Mouse (Mus musculus) thymus, adult 2 months (tissue): ENCODE measurements around the gene Rxfp2. TPM values are rescaled to one million over a fixed set of nuclear protein-coding genes. Genes with fewer than 3 reads are reported as not detected.

Experiments
- DNase-seq: peaks from one replicate; pipeline ENCODE4 v3.0.0; 2021
- H3K27ac ChIP-seq: fragments of 200-500 bp; 2 replicates; pipeline ENCODE4 v1.5.1; 2012; ENCODE audit warnings: low read length, control low read depth; ENCODE audit not compliant: control insufficient read depth, insufficient read depth
- H3K27me3 ChIP-seq: fragments of 200-500 bp; 2 replicates; pipeline ENCODE4 v1.6.1; 2012; ENCODE audit warnings: mild to moderate bottlenecking, low read length, moderate library complexity, mixed read lengths; ENCODE audit not compliant: control insufficient read depth, insufficient read depth
- H3K36me3 ChIP-seq: fragments of 200-500 bp; 2 replicates; pipeline ENCODE4 v1.6.1; 2012; ENCODE audit warnings: mild to moderate bottlenecking, low read length, moderate library complexity; ENCODE audit not compliant: control insufficient read depth, insufficient read depth
- H3K4me1 ChIP-seq: fragments of 200-500 bp; replicated peaks from 2 replicates; pipeline ENCODE4 v1.6.1; 2012; ENCODE audit warnings: low read length; ENCODE audit not compliant: control insufficient read depth, insufficient read depth
- H3K4me3 ChIP-seq: fragments of 200-500 bp; 2 replicates; pipeline ENCODE4 v1.5.1; 2012; ENCODE audit warnings: mild to moderate bottlenecking, low read length, control low read depth, moderate library complexity; ENCODE audit not compliant: control insufficient read depth, insufficient read depth
- CTCF ChIP-seq: fragments of 200-500 bp; IDR thresholded peaks from 2 replicates; pipeline ENCODE4 v1.5.1; 2012; ENCODE audit warnings: mild to moderate bottlenecking, control low read depth, low read length, moderate library complexity, borderline replicate concordance; ENCODE audit not compliant: control insufficient read depth, poor library complexity, insufficient read depth; ENCODE audit errors: extremely low read depth
- POLR2A ChIP-seq: fragments of 200-500 bp; IDR thresholded peaks from 2 replicates; pipeline ENCODE4 v1.6.1; 2012; ENCODE audit warnings: mild to moderate bottlenecking, low read length, control low read depth, moderate library complexity; ENCODE audit not compliant: control insufficient read depth, poor library complexity, insufficient read depth; ENCODE audit errors: extremely low read depth
- WGBS: fragments of 180-500 bp; shearing (Covaris S2); methylation state at CpG from one replicate; pipeline ENCODE4 v1.1.7; 2018; 5-methylcytosine and 5-hydroxymethylcytosine counted together
- polyA plus RNA-seq: library from polyadenylated mRNA; depleted of rRNA; stranded (reverse); fragments of >200 nt; gene quantifications from 2 replicates; pipeline ENCODE4 v1.2.3, GENCODE M21; 2012; rRNA removed

Gene Rxfp2
- polyA plus RNA-seq: 0.13 and 0.26 TPM in 2 replicates

DNA sequence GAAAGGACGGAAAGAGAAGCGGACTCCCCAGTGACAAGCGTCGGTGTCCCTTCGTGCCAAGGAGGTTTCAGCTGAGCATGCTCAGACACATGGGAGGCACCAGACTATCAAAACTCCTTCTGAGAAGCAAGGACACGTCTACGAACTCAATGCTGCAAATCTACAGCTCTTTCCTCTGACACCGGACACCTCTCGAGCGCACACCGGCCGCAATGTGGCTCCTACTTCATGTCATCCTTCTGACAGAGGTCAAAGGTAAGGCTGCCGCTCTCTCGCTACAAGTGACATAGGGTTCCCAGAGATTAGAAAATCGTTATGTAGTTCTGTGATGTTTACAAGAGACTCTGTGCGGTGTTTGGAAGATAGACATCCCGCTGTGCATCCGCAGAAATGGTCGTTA lies at the start of gene Rxfp2:
Gene Rxfp2 (plus strand): TSS at position 20 of the 400 bp plus-strand sequence.
- DNase-seq: no peak
- no peak within 1 kb of the TSS for H3K4me3 ChIP-seq
- TF ChIP-seq CTCF (no peak), POLR2A (no peak)
- H3K27ac ChIP-seq: no peak within 1 kb of the TSS
- no peaks in the 10 kb centered on the region for H3K27me3 ChIP-seq
- no peaks in the 10 kb centered on the region for H3K4me1 ChIP-seq
- 94% methylated on average over 19 of the region's 19 CpGs for WGBS
- H3K36me3 ChIP-seq: no peaks in the 10 kb centered on the region

DNA sequence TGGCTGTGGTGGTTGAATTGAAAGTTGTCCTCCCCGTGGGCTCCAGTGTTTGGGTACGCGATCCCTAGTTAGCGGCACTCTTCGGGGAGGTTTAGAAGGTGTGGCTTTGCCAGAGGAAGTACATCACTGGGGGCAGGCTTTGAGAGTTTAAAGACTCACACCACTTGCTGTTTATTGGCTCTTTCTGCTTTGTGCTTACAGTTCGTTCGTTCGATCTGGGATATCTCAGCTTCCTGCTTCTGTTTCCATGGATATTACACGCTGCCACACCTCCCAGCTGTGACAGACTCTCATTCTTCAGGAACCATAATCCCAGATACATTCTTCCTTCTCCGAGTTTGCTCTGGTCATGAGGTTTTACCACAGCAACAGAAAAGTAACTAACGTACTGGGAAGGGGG lies 48.2 kb upstream of the Rxfp2 start:
- no peaks in the 10 kb centered on the region for H3K4me1 ChIP-seq
- no peak overlapping the region for H3K27ac ChIP-seq
- no peaks in the 10 kb centered on the region for H3K36me3 ChIP-seq
- H3K4me3 ChIP-seq: no peak overlapping the region
- no peak for DNase-seq
- 91% methylated on average over 11 of the region's 11 CpGs for WGBS
- TF ChIP-seq CTCF (no peak), POLR2A (no peak)
- H3K27me3 ChIP-seq: no peaks in the 10 kb centered on the region

DNA sequence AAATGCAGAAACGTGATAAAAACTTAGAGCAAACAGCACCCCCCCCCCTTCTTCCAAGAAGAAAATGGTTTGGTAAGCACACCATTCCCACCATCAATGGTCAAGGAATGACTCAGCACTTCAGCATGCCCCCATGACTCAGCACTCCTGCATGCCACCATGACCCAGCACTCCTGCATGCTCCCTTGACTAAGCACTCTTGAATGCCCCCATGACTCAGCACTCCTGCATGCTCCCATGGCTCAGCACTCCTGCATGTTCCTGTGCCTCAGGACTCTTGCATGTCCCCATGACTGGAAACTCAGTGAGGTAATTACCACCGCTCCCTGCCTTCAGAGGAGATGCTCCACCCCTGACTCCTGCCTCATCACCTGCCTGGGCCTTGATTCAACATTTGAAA lies 41.4 kb upstream of the Rxfp2 start:
- H3K4me1 ChIP-seq: no peaks in the 10 kb centered on the region
- DNase-seq: no peak
- no peaks in the 10 kb centered on the region for H3K36me3 ChIP-seq
- H3K27me3 ChIP-seq: no peaks in the 10 kb centered on the region
- H3K4me3 ChIP-seq: no peak overlapping the region
- WGBS: 90% methylated on average over 2 of the region's 2 CpGs
- no peak for TF ChIP-seq POLR2A
- TF ChIP-seq CTCF: no peak
- no peak overlapping the region for H3K27ac ChIP-seq

DNA sequence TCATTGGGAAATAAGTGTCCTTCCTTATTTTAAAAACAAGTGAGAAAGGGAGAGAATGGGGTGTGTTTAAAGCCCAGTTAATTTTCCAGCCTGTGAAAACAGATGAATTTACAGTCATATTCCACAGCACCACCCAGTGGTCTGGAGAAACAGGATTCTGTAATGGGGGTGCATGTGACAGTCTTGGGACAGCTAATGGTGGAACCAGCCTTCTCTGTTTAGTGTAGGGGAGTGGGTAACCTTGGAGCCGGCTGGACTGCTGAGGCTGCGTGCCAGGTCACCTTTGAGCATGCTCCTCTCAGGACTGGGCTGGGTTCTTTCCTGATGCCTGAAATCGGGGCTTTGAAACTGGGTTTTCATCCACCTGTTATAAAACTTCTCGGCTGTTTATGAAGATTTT lies 34.9 kb upstream of the Rxfp2 start:
- Histone ChIP-seq H3K4me3 (no peak overlapping the region), H3K4me1 (no peaks in the 10 kb centered on the region), H3K36me3 (no peaks in the 10 kb centered on the region), H3K27ac (no peak overlapping the region), H3K27me3 (no peaks in the 10 kb centered on the region)
- 86% methylated on average over 4 of the region's 4 CpGs for WGBS
- TF ChIP-seq CTCF (no peak), POLR2A (no peak)
- DNase-seq: no peak

DNA sequence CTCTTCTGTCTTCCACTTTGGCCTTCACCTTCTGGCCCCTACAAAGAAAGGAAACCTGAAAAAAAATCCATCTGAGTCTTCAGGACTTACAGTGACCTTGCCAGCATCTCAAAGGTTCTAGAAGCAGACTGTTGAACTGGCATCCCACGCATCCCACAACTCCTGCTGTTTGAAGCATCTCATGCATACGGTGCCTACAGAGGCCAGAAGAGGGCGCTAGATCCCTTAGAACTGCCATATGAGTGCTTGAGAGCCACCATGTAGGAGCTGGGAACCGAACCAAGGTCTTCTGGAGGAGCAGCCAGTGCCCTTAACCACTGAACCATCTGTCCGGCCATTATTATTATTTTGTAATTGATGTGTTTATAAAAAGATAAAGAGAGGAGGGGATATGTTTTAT lies 23.9 kb upstream of the Rxfp2 start:
- H3K27ac ChIP-seq: no peak overlapping the region
- H3K4me3 ChIP-seq: no peak overlapping the region
- no peaks in the 10 kb centered on the region for H3K36me3 ChIP-seq
- H3K27me3 ChIP-seq: no peaks in the 10 kb centered on the region
- WGBS: 78% methylated on average over 5 of the region's 5 CpGs
- DNase-seq: no peak
- no peaks in the 10 kb centered on the region for H3K4me1 ChIP-seq
- TF ChIP-seq CTCF (no peak), POLR2A (no peak)

DNA sequence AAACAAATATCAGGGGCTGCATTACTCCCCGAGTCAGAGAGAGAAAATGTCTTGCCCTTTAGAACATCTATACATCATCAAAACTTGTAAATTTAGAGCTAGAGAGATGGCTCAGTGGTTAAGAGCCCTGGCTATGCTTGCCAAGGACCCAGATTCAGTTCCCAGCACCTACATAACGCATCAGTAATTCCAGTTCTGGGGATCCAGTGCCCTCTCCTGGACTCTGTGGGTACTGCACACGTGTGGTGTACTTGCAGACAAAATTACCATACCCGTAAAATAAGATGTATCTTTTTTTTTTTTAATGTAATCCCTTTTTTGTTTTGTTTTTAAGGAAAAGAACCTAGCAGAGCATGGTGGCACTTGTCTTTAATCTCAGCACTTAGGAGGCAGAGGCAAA lies 21.9 kb upstream of the Rxfp2 start:
- no peak for DNase-seq
- Histone ChIP-seq H3K36me3 (no peaks in the 10 kb centered on the region), H3K4me1 (no peaks in the 10 kb centered on the region), H3K27me3 (no peaks in the 10 kb centered on the region), H3K27ac (no peak overlapping the region), H3K4me3 (no peak overlapping the region)
- WGBS: 95% methylated on average over 4 of the region's 4 CpGs
- no peak for TF ChIP-seq CTCF
- no peak for TF ChIP-seq POLR2A

DNA sequence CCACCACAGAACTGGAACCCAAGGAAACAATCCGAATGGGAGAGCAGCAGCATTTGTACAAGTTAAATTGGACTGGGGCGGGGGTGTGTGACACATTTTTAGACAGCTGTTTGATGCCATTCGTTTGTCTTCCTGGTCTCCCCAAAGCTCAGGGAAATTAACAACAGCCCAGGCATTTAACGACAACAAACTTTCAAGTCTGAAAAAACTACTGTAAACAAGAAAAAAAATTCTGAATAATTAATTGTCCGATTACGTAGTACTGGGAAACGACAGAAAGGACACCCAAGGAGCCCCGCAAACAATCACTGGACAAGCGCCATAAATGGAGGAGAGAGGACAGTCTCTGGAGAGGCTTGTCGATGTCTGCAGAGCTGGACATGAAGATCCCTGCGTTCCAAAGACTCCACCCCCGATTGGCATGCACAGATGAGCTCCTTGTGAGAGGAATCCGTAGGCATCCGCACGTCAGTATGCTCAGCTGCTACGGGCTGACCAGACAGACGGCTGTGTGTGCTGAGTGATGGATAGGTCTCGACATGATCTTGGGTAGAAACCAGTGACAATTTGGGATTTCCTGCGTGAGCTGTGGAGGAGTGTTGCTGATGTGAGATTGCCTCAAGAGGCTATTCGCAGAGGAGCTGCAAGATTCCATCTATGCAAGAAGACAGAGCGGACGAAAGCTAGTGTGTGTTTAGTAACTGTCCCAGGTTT lies 21.0 kb upstream of the Rxfp2 start:
- 94% methylated on average over 22 of the region's 22 CpGs for WGBS
- Histone ChIP-seq H3K4me3 (no peak overlapping the region), H3K27ac (no peak overlapping the region), H3K36me3 (no peaks in the 10 kb centered on the region), H3K27me3 (no peaks in the 10 kb centered on the region), H3K4me1 (no peaks in the 10 kb centered on the region)
- TF ChIP-seq CTCF: no peak
- no peak for TF ChIP-seq POLR2A
- DNase-seq: no peak
